Mouse (Mus musculus): Measurements from ENCODE around the gene Ect2.

GRCm38 (mm10) chr3:27064886-27065285 is 88.8 kb downstream of the Ect2 start:
- no peak for TF ChIP-seq CTCF (IDR thresholded peaks at IDR 0.05; ENCODE audit: extremely low read depth, insufficient read length, insufficient replicate concordance, low read depth, low read length)
- no peak for TF ChIP-seq POLR2A (IDR thresholded peaks at IDR 0.05; ENCODE audit: low read depth, low read length)
